Mouse (Mus musculus) urinary bladder, postnatal 14 days (tissue): ENCODE measurements around the gene Npnt.

Experiments
- DNase-seq: peaks from one replicate; pipeline ENCODE4 v3.0.0; 2021; ENCODE audit warnings: low spot score

The Npnt gene

DNA sequence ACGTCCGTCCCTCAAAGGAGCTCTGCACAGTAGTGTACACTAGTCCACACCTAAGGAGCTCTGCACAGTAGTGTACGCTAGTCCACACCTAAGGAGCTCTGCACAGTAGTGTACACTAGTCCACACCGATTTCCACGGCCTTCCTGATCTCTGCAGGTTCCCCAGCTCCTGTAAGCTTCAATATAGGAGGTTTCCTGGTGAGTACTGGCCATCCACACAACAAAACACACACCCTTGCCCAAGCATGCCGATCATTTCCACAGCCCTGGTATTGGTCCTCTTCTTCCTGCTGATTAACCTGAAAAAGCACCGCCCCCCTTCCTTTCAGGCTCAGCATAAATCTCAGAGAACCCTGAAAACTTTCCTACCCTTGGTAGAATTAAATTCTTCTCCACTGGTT is 57.6 kb downstream of the Npnt start:
- no peak for DNase-seq

DNA sequence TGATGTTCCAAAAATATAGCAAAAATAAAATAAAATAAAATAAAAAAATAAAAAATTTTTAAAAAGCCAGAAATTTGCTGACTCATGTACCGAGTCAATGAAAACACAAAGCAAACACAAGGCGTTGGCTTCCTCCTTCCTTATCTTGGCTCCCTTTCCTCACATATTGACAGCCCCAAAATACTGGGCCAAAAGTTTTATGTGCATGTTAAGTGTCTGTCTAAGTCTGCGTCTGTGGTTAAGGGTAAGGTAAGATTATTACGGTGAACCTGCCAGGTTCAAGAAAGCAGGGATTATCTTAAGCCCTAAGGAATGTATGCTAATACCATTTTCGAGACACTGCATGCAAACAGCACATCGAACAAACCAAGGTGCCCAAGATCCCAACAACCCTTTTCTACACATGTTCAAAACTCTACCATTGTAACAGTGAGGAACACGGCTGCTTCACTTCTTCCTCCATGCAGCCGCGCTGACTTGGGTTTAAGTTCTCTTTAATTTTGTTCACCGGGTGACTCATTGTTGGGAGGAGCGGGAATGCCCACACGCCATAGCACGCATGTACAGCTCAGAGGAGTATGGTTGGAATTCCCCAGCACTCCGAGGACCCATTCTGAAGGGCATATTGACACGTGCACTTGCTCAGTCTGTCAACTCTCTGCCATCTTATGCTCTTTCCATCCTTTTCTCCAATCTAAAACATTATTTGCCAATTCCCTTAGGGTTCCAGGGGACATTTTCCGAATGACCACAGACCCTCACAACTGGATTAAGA is 62.8 kb downstream of the Npnt start:
- DNase-seq: no peak

DNA sequence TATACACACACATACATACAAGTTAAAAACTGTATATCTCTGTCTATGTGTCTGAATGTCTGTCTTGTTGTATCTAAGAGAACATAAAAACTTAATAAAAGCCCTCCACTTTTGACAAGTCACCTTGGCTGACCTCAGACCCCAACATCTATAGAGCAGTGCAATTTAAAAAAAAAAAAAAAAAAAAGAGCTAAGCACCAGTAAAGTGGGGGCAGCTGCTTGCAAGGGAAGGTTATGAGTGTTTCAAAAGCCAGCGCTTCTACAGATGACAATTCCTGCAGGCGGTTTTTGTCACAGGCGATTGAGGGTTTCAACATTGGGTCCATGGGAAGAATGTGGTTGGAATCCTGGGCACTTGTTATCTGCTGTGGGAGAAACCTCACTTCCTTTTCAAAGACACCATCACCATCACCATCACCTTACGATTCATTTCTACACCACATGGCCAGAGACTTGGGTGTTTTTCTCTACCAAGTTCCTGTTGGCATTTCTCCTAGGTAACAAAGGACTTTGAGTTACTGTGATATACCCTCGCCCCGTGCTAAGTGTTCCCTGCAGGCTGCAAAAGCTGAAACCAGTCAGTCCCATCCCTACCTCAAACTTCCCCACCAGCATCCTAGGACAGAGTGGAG is 63.6 kb downstream of the Npnt start:
- no peak for DNase-seq

DNA sequence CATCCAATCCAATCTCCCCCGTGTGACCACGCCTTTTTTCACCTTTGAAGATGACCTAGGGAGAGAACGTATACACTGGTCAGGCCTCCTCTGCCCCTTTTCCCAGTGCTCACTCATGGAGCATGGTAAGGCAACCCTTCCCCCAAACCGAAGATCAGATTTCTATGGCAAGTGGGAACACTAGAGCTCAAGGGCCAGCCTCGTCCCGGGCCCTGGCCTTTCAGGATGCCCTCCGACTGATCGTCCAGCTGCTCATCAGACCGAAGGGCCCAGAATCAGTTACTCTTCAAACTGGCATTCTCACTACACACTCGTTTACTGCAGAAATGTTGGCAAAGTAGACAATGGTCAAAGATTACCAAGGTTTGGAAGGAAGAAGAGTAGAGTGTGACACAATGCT is 65.6 kb downstream of the Npnt start:
- no peak for DNase-seq

DNA sequence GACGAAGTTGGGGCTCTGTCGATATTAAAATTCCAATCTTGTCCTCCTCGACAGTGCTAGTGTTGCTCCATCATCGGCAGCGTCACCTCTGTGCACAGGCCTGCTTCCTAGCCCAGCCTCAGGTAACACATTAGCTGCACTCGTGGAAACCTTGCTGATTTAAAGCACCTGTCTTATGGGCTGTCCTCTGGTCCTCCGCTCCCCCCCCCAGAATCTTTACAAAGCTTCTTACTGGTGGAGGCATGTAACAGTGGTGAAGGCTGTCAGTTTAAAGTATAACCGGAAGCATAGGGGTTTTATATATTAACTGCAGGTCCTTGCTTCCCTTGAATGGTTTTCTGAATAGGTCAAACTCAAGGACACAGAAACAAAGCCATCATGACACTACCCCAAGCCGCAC is 66.8 kb downstream of the Npnt start:
- no peak for DNase-seq

DNA sequence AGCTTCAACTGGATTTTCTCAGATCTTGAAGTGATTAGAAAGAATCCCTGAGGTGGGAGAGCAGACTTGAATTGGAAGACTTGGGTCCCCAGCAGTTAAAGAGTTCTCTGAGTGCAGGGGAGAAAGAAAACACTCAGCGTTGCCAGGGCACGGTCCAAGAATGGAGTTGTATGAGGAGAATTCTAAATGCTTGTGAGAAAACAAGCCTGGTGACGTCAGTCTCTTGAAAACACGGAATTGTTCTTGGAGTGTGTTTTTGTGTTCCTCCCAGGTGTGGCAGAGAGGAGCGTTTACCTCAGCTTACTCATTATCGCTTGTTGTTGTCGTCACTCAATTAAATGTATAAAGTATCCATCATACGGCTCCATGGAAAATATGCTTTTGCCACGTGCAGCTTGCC is 69.3 kb downstream of the Npnt start:
- no peak for DNase-seq

DNA sequence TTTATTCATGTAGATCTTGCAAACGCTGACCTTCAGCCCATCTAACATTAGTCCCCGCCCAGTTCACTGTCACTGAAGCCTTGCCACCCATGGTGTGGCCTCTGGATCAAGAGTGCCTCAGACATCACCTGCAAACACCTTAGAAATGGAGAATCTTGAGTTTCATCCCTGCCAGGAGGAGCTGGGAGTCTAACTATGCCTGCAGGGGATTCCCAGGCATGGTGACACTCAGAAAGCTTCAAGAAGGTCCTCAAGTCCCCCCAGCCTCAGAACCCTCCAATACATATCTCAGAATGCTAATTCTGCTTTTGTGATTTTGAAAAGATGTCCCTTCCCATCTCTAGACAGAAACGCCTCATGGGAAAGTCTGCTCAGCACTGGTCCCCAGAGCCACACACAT is 69.7 kb downstream of the Npnt start:
- no peak for DNase-seq

DNA sequence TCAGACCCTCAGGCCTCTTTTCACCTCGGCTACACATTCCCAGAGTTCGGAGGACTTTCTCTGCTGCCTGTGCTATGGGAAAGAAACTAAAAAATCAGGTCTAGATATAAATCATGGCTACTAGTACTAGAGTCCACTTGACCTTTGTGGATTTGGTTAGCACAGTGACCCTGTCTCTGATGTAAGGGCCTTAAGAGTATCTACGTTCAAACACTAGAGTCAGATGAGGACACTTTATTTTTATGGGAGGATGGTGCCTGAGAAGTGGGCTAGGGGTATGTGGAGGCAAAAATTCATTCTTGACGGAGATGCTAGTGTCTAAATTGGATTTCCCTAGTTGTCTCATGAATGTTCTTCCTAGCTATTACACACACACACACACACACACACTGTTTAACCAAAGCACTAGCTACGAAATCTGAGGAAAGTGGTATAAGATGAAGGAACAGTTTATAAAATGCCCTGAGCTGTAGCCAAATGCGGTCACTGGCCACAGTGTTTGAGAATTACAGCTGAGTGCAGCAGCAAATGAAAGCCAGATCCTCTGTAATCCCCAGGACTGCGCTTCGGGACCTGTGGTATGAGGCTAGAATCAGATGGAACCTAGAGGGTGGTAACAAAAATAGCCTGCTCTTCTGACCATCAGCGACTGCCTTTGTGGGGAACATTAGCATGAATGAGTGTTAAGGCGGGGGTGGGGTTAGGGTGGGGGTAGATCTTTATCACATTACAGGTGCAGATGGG is 73.0 kb downstream of the Npnt start:
- no peak for DNase-seq

DNA sequence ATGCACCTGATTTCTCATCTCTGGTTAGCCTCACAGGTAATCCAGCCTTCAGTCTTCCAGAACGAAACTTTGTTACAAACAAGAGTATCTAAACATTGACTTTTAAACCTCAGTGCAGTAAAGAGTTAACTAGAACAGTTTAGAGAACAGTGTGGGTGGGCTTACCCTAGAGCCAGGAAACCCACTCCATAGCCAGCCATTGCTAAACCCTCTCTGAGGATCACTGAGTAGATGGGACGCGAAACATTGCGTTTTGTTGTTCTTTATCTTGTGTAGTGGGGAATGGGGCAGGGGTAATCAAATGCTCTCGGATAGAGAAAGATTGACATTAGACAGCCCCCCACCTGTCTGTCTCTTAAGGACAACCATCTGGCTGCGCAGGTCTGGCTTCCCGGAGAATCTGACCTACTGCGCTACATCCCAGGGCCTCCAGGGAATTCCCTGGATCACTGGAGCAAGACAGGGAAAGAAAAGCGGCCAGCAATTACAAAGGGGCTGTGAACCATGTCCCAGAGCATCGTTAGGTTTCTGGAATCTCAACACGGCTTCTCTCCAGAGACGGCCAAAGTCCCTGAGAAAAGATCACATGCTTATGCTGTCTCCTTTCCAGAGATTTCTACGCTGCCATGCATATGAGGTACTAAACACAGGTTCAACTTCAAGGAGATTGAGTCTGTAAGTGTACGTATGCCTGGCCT is 73.9 kb downstream of the Npnt start:
- no peak for DNase-seq

DNA sequence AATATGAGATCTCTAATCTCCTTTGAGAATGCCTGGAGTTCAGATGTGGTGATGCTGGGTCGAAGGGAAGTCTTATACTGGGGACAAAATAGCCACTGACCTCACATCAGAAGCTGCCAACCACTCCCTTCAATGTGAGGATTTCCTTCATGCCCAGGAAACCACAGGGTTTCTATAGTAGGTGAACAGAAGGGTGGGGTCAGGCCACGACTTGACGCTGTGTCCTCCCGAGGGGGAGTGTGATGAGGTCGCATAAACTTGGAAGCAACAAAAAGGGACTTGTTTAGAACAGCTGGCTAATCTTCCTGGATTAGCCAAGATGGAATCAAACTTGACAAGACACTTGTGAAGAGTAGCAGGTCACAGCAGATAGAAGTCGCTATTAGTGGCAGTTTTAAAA is 76.8 kb downstream of the Npnt start:
- DNase-seq: no peak

DNA sequence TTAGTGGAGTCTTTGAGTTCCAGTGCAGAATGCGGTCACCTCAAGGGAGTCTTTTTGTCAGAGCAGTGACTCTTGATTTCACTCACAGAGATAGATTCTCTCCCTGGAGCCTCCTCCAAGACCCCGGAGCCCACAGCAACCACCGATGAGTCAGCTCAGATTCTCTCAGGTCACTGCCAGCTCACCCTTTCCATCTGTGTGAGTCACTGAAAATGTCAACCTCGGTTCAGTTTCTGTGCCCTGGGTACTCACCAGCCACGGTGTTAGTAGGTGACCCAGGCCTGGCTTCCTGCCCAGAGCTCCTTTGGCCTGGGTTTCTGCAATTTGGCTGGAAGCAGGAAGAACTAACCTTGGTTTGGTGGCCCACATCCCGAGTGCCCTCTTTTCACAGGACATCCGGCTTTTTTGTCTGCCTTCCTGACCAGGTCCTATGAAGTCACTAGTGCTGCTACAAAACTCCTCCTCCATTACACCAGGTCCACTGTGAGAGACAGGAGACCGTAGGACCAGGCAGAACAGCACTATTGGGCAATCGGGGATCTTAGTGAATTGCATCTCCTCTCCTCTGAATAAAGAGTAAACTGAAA is 78.7 kb downstream of the Npnt start:
- DNase-seq: peak; percentile 55

DNA sequence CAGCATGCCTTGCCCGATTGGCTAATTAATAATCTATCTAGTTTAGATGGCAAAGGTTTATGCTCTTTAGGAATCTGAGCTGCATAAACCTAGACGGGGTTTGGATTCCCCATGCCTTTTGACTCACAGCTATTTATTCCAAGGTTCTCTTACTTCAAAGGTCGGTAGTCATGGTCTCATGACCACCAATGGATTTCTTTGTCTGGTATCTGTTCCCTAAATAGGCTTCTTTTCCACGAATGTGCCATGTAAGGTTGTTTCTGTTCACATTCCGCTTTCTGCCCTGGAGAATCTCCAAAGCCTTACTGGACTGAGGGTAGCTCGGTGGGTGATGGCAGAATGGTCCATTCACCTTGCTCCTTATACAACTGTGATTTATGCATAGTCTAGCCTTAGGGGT is 80.0 kb downstream of the Npnt start:
- no peak for DNase-seq

DNA sequence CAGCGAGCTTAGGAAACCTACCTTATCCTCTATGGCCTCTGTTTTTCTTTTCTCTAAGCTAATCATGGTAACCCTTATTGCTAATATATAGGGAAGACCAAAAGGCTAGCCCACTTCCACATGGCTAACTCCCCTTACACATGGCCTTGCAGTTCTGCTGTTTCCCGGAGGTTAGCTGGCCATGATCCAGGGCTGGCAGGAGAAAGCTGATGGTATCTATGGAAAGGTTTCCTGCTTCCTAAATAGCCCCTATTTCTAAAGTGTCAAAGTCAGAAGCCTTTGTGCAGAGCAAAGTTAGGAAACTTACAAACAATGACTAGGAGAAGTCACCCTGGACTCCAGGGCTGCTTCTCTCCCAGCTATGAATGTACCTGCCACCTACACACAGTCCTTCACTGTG is 81.3 kb downstream of the Npnt start:
- DNase-seq: peak; percentile 36

DNA sequence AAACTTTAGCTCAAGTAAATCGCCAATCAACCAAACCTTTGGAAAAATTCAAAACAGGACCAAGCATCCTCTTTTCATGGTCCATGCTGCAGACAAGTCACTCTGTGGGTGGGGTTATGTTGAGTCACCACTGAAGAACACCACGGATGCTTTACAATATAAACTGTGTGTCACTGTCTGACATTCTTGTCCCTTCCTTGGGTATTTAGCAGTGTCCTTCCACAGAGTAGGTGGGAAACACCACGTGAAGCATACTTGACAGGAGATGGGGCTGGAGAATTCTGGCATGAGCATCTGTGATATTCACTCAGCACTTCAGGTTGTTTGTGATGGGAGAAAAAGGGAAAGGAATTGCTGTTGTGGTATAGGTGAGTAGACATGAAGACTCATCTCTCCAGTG is 83.1 kb downstream of the Npnt start:
- no peak for DNase-seq

DNA sequence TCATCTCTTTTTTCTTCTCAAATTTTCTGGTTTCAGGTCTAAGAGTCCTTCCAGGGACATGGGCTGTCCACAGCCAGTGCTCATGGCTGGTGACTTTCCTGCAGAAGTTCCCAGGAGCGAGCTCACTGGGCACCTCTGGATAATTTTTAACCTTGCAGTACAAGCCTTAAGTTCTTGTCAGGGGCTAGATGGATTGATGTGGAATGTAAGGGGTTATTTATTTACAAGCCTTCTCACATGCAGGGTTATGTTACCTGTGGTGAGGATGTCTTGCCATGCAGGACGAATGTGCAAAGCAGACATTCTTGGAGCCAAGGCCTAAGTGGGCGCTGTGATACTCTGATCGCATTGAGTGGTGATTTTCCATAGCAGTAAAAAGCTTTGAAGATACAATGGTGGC is 84.5 kb downstream of the Npnt start:
- no peak for DNase-seq

DNA sequence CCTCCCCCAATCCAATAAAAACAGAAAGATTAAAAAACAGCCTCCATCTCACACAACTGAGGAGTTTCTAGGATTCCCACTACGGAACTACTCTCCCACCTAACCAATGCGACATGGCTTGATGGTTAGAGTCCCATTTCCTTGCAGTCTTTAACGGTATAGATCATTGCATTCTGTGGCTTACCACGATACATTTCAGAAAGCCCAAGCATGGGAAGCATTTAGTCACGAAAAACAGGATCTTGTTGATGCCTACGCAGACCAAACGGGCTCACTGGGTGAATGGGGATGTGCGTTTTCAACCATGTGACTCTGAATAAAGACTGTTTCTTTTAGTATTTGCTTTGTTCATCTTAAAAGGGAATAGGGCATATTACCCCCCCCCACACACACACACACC is 85.1 kb downstream of the Npnt start:
- no peak for DNase-seq

DNA sequence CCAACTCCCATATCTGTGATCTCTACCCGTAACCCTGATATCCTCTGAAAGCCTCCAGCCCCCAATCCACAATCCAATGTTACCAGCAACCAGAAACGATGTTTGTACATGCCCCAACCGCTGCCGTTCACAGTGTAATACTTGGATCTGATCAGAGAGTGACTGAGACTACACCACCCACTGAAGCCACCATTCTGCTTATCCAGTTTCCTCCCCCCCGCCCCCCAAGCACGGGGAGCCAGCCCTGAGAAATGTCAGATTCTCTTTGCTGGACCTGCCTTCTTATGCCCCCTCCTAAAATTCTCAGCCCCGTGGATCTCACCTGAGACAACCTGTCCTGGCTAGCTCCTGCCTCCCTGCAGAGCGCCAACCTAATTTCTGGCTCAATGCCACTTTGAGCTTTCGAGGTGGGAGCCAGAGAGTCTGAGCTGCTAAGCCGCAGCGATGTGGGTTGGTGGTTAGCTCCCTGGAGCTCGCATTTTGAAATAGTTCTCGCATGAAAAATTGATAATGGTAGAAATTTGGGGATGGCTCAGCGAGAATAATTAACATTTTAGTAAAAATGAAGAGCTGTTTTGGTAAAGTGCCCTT is 85.7 kb downstream of the Npnt start:
- no peak for DNase-seq

DNA sequence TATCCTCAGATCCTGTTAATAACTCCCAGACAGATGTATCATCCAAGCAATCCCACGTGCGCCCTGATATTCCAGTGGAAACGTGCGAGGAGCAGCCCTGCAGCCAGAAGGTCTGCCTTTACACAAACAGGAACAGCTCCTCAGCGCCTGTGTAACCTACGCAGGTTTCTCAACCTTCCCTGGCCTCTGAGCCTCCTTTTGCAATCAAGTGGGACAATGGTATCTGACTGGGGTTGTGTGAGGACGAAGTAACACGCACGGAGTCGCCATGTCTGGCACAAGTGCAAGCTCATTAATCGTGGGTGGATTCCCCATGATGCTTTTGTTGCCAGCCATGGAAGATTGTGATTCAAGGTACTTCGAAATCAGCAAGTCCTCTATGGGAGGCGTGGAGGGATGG is 86.2 kb downstream of the Npnt start:
- no peak for DNase-seq

DNA sequence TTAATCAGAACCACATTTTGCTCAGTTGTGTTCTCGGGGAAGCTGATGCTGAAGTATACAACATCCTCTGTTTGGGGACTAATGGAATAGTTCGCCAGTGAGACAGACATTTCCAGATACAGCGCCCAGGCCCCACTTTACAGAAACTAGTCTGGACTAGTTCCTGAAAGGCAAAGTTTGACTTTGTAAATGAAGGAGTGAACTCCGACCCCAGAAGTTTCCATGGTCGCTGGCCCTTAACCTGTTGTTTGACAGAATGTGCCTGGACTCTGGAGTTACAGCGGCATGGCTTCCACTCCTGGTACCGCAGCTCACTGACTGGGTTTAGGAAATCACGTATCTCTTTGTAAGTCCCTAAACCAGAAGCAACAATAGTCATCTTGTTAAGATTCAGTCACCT is 89.3 kb downstream of the Npnt start:
- DNase-seq: no peak

DNA sequence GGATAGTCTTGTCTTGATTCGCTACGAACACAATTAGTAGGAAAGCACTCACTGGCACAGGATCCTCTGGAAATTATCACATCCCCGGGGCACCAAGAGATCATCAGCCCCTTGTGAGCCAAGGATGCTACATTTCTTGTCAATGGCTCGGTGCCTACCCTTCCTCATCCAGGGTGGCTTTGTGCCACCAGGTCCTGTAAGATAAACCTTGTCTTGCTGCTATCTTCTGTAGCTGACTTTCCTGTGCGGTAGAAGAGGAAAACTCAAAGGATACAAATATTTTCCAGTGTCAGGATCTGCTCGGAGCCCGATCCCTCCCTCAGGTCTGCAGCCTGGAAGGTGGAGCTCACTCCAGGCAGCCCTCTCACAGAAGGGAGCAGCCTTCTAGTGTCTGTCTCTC is 90.5 kb downstream of the Npnt start:
- DNase-seq: no peak

DNA sequence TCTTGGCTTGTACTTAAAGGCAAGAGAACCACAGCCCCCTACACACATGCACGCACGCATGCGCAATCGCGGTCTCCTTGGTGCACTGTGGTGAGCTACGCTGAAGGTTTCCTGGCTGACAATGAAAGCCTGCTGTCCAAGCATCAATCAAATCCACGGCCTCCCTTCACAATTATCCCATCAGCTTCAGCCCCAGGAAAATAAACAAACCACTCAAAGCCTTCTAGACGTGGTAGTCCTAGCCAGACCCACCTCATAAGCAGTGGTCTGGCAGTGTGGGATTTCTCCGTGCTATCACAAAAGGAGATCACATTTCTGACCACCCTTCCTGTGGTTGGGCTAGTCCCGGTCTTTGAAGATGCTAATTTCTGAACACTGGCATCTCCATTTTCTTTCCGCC is 91.2 kb downstream of the Npnt start:
- no peak for DNase-seq

DNA sequence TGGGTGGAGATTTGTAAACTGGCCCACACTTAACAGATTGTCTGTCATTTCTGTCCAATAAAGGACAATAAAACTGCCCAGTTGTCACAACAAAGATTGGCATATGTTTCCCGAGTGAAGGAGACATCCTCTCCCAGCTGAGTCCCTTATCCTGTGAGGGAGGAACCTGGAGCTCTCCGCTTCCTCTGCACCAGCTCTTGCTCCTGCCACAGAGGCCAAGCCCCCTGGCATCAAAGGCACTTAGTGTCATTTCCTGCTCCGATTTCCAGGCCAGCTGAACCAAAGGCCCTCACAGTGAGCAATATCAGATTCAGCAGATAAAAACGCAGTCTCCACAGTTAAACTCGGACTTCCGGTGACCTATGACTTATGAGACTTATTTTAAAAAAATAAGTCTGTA is 93.4 kb downstream of the Npnt start:
- DNase-seq: no peak
